Mouse (Mus musculus) heart, postnatal 4 days (tissue): ENCODE results near the gene Rcn3. TPM values are rescaled to one million over a fixed set of nuclear protein-coding genes. Genes with fewer than 3 reads are reported as not detected.

Experiments
- DNase-seq: peaks from one replicate; pipeline ENCODE4 v3.0.0; 2021
- total RNA-seq, 2 experiments: library from RNA; stranded (reverse); gene quantifications; 2 replicates each; pipeline ENCODE4 v1.2.3; 2021

Gene Rcn3
- total RNA-seq, 2 experiments from 2014 or later, result 88.0 to 90.9 TPM

GRCm38 (mm10) chr7:45072230-45072629 is 19.8 kb downstream of the Rcn3 start:
- no peak for DNase-seq

- DNase-seq, result no peak
These were observed 22.4 kb downstream of the Rcn3 start for GRCm38 (mm10) chr7:45069671-45070070.

GRCm38 (mm10) chr7:45068000-45068318 is 24.1 kb downstream of the Rcn3 start:
- peak; percentile 66 for DNase-seq

- no peak for DNase-seq
These were observed 24.6 kb downstream of the Rcn3 start for GRCm38 (mm10) chr7:45067190-45067999.

- DNase-seq, result peak; percentile 96
These were observed 29.7 kb downstream of the Rcn3 start, which contains the start of the genes Nosip and Prrg2 for GRCm38 (mm10) chr7:45062239-45062835. Gene Nosip, plus strand, starts transcription at chr7:45062429. Gene Prrg2, minus strand, starts transcription at chr7:45062677.

- peak; percentile 37 for DNase-seq
These were observed 30.4 kb downstream of the Rcn3 start for GRCm38 (mm10) chr7:45061532-45062075.

- no peak for DNase-seq
These were observed 31.3 kb downstream of the Rcn3 start for GRCm38 (mm10) chr7:45060632-45061122.

GRCm38 (mm10) chr7:45058607-45059571 is 33.1 kb downstream of the Rcn3 start:
- no peak for DNase-seq

GRCm38 (mm10) chr7:45056972-45057348 is 35.1 kb downstream of the Rcn3 start:
- DNase-seq, result no peak

- DNase-seq, result no peak
These were observed 35.6 kb downstream of the Rcn3 start for GRCm38 (mm10) chr7:45056329-45056971.

- peak; percentile 94 for DNase-seq
These were observed 38.0 kb downstream of the Rcn3 start for GRCm38 (mm10) chr7:45053931-45054510.

GRCm38 (mm10) chr7:45053117-45053930 is 38.7 kb downstream of the Rcn3 start:
- peak; percentile 74 for DNase-seq

GRCm38 (mm10) chr7:45052862-45053116 is 39.2 kb downstream of the Rcn3 start, which contains the start of gene Prr12:
Gene Prr12, minus strand, starts transcription at chr7:45052881.
- DNase-seq, result no peak

- peak; percentile 54 for DNase-seq
These were observed 39.7 kb downstream of the Rcn3 start for GRCm38 (mm10) chr7:45052181-45052861.

GRCm38 (mm10) chr7:45051601-45051974 is 40.4 kb downstream of the Rcn3 start:
- no peak for DNase-seq

GRCm38 (mm10) chr7:45050945-45051600 is 40.9 kb downstream of the Rcn3 start:
- DNase-seq, result peak; percentile 82

- no peak for DNase-seq
These were observed 42.9 kb downstream of the Rcn3 start for GRCm38 (mm10) chr7:45048923-45049657.

GRCm38 (mm10) chr7:45048001-45048890 is 43.8 kb downstream of the Rcn3 start:
- no peak for DNase-seq
